Mouse (Mus musculus) spleen, postnatal 36 days (tissue): Measurements from ENCODE around the gene Gm21988.

Experiments used
- DNase-seq, 2 experiments: peaks; one replicate each; pipeline ENCODE4 v3.0.0; 2022; ENCODE audit warnings: low spot score in 2 of 2, mixed read lengths in 1 of 2

Gene Gm21988

GRCm38 (mm10) chr11:70236717-70237116 is 2.9 kb downstream of the Gm21988 start:
- no peak for DNase-seq

GRCm38 (mm10) chr11:70235254-70235900 is 4.3 kb downstream of the Gm21988 start:
- no peak for DNase-seq

DNA sequence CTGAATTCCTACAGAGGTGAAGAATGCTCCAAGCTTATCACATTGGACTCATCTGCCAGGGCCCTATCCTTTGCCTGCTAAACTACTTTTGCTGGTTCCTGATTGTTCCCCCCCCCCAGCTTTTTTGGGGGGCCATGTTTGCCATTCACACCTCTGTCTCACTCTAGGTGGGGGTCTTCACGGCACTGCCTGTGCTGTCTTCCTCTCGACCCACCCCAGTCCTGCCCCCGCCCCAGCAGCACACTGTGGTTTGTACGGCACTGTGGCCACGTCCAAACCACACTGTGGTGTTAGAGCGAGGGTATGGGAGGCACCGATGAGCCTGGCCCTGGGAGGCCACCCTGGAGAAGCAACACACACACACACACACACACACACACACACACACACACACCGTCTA is 5.1 kb downstream of the Gm21988 start:
- no peak for DNase-seq

DNA sequence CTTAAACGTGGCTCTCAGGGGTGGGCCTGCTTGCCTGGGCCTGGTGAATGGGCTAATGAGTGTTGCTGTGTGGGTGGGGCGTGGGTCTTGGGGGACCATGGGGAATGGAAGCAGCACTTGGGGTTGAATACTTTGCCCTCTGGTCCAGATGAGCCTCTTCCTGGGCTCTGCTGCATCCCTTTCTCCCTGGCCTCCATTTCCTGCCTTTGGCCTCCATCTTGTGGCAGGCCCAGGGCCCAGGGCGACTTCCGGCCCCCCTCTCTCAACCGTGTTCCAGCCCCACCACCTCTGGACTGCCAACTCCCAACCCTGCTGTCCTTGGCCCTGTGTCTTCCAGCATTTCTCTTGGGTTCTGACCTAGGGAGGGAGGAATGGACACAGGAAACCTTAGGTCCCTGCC is 5.6 kb downstream of the Gm21988 start:
- no peak for DNase-seq

- no peak for DNase-seq
Measured at GRCm38 (mm10) chr11:70233016-70233415, 6.6 kb downstream of the Gm21988 start.

DNA sequence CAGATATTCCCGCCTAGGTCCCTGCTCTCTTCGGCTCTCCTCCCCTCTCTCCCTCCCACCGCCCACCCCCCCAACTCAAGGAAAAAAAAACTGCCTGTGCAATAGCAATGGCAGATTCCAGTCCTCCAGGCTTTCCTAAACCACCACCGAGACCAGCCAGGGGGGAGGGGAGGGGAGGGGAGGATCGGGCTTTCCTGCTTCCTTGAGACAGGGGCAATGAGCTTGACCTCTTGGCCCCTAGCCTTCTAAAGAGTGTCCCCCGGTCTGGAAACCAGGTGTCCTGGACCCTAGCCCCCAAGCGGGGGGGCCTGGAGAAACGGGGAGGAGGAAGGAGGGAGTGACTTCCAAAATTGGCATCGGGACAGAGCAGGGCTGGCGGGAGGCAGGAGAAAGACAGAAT is 7.1 kb downstream of the Gm21988 start:
- no peak for DNase-seq

DNA sequence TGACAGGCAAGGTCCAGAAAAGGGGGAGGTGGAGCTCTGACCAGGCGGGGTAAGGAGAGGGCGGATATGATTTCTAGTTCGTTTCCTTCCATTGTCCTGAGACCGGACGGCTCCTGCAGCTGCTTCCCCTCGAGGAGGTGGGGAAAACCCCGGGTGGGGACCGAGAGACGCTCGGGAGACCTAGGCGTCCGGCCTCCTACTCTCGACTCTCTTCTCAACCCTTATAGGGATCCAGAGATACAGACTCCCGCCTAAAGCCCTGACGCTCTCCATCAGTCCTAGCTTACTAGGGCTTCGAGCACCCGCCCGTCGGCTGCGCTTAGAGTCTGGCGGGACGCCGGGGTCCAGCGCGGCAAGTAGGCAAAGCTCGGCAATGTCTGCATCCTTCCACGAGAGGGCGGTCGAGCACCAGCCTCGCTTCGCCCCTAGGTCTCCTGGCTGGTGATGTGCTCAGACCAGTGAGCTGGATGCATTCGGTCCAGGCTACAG is 9.3 kb downstream of the Gm21988 start:
- DNase-seq = peak; percentile 79 to 82

DNA sequence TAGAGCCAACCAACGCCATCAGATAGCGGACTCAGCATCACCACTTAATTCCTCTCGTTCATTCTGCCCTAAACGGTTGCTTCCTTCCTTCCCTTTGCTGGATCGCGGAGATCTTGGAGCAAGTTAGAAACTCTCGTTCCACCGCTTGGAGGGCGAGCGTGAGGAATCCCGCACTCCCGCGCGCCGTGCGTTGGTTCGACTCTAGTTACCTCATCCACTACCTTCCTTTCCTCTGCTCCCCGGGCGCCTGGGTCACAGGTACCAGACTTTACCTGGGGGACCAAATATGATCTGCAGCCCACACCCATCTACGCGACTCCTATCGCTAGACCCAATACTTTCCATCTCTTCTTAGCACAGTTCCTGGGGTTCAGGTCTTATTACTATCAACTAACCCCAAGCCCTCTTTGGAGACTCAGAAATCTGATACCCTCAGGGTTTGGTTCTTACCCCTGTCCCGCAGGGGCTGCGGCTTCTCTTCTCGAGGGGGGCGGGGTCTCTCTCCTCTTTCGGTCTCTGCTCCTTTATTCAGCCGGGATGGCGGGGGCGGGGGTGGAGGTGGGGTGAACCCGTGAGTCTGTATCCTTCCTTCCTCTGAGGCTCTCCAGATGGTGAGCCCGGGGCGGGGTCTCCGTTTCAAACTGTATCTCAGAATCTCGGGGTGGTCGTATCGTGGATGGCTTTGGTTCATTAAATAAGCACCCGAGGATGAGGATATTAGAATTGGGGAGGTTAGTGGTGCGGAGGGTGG is 10.2 kb downstream of the Gm21988 start, which contains the start of gene Bcl6b:
TSS of gene Bcl6b (minus strand) at position 539 of the 751 bp plus-strand sequence.
- DNase-seq = no peak

DNA sequence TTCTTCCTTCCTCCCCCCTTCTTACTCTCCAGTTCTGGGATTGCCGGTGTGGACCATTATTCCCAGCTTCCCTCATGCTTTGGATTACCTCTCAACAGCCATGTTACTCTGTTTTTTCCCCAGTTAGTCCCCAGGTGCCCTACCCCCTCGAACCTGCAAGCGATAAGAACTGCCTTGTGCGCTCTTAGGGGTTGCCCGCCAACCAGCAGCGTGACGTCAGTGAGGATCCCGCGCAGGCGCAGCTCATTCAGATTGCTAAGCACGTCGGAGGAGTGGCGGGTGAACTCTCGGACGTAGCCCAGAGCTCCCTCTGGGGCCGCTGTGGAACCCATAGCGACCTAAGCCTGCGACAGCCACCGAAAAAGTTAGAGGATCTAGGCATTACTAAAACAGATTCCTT is 10.8 kb downstream of the Gm21988 start:
- DNase-seq = peak; percentile 79 to 85

DNA sequence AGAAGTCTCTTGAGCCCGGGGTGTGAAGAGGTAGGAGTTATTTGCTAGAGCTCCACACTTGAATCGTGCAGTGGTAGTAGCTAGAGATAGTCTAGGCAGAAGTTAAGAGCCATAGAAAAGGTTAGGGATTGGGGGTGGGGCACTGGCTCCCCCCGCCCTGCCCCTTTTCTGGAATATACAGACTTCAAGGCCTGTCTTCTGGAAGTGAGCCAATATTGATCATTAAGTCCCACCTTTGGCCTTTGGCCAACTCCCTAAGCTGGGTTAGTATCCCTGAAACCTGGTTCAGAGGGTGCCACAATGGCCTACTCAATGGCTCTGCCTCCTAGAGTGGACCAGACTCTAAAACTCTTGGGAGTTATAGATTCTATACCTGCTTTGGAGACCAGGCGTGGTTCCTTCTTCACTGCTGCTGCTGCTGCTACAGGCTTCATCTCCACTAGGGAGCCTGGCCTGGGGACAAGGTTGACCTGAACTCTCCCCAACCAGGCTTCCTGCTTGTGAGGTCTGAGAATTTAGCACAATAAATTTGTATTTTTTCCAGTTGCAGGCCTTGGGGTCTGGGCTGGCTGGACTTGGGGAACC is 11.9 kb downstream of the Gm21988 start:
- no peak for DNase-seq

- DNase-seq = no peak
Measured at GRCm38 (mm10) chr11:70227126-70227525, 12.5 kb downstream of the Gm21988 start.

GRCm38 (mm10) chr11:70226602-70226890 is 13.1 kb downstream of the Gm21988 start:
- no peak for DNase-seq

GRCm38 (mm10) chr11:70225798-70226601 is 13.6 kb downstream of the Gm21988 start:
- no peak for DNase-seq

DNA sequence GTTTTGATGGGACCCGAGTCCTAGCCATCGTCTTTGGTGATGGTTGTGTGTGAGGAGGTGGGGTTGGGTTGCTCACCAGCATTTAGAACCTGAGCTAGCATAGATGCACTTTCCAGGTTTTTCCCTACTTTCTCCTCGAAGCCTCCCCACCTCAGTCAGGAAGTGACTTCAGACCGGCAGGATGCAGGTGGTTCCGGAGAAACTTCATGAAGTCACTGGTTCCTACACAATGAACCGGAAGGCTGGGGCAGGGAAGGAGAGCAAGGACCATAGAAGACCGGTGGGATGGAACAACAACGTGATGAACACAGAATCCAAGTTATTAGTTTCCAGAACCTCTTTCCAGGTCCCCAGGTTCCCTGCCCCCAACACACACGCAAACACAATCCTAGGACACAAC is 15.9 kb downstream of the Gm21988 start:
- no peak for DNase-seq

DNA sequence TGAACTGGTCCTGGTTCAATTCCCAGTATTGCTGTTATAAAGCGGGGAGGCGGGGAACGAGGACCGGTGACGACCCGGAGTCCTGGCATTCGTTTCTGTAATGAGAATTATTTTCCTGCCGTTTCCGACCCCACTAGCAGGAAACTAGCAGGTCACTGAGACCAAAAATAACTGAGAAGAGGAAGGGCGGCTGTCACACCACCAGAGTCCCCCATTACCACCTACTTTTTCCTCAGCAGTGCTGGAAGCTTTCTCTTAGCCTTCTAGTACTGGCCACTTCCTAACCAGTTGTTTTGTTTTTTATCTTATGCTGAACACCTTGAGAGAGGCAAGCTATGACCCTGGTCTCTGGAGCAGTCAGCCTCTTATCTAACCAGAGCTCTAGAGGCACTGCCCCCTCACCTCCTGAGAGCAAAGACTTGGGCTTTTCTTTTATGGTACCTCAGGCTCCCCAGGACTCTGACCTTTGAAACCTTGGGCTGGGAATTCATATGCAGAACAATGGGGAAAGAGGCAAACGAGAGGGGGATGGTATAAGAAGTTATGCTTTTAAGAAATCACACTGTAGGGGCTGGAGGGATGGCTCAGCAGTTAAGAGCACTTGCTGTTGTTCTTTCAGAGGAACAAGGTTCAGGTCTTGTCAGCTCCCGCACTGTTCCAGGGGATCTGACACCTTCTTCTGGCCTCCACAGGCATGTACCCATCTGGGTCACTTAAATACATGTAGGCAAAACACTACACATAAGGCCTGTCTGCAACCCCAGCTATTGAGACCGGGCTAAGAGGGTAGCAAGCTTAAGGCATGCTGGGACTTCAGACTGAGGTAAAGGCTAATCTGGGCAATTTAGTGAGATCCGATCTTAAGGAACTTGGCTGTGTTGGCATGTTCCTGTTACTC is 17.8 kb downstream of the Gm21988 start:
- peak; percentile 31 to 42 for DNase-seq

GRCm38 (mm10) chr11:70220731-70221602 is 18.7 kb downstream of the Gm21988 start, which contains the start of gene Slc16a13:
Slc16a13 (minus strand) TSS chr11:70221064.
- peak; percentile 94 to 96 for DNase-seq

- DNase-seq = no peak
Measured at GRCm38 (mm10) chr11:70220323-70220722, 19.3 kb downstream of the Gm21988 start.

- DNase-seq = no peak
Measured at GRCm38 (mm10) chr11:70219873-70220272, 19.8 kb downstream of the Gm21988 start.

GRCm38 (mm10) chr11:70218741-70219470 is 20.7 kb downstream of the Gm21988 start:
- DNase-seq = no peak
